Mouse (Mus musculus): ENCODE results near the gene Cenpu.
A peak's percentile ranks its signal among the peaks of the same experiment; 100 is the strongest.

The Cenpu gene

DNA sequence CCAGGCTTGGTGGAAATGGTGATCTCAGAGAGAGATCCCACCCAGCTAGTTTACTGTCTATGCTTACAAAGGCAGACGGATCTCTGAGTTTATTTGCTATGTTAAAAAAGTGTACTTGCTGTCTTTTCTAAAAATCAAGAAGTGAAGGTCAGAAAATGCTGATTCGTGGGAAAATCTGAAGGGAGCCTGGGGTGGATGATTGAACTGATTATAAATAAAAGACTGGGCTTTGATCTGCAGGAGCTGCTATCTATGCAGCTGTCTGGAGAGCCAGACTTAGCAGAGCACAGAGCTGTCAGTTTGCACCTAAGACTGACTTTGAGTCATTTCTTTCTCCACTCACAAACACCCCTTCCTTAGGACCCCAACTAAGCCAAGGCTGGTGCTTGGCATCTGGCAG, 45.6 kb downstream of the Cenpu start:
- no peak for DNase-seq (ENCODE audit: extremely low read depth, insufficient read length, low spot score)

DNA sequence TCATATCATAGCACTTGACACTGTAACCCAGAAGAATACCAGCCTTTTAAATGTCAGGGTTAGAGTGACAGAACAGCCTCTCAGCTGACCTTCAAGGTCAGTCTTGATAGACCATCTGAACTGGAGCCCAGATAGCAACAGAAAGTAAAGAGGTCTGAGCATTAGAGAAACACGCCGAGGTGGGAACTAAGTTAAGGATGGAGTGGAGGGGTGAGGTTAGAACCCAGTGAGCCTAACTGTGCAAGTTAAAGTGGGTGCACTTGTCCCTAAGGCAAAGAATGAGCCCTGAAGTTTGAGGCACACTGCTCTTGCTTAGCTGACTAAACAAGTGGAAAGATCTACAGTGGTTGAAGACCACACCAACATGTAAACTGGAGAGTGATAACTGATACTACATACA, 46.3 kb downstream of the Cenpu start:
- DNase-seq (ENCODE audit: extremely low read depth, insufficient read length, low spot score): no peak

DNA sequence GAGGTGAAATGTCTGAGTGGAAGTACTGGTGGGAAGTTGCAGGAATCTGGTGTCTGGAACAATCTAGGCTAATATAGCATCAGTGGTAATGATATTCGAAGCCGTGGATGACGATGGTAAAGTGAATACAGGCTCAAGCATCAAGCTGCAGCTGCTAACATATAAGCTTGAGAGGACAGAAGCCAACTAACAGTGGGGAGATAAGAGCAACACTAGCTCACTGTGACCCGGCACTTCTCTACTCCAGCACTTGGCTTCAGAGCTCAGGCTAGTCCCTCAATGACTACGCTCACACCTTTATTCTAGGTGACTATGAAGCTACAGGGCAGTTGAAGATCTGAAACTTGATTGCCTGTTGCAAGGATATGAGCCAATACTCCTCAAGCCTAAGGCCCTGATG, 46.9 kb downstream of the Cenpu start:
- DNase-seq (ENCODE audit: extremely low read depth, insufficient read length, low spot score): no peak

DNA sequence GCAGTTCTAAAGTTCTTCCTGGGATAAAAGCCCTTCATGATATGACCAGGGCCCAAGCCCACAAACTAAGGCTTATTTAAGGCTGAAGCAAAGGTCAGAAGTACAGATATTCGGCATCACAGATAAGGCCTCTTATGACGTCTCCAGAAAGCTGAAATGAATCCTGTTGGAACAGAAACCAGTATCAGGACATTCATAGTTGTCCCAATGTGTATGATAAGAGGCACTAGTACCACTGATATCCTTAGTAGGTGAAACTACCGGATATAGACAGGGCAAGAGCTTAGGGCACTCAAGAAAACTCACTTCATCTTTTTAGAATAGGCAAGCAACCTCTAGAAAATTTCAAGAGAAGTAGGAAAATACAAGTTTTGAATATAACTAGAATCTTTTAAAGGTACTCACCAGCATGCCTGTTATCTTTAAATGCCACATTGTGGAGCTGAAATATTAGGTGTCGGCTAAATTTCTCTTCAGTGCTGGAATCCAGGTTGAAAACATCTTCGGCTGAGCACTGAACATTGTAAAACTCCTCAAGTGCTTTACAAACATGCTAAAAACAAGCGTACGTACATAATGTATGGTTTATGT, 47.6 kb downstream of the Cenpu start:
- no peak for DNase-seq (ENCODE audit: extremely low read depth, insufficient read length, low spot score)

DNA sequence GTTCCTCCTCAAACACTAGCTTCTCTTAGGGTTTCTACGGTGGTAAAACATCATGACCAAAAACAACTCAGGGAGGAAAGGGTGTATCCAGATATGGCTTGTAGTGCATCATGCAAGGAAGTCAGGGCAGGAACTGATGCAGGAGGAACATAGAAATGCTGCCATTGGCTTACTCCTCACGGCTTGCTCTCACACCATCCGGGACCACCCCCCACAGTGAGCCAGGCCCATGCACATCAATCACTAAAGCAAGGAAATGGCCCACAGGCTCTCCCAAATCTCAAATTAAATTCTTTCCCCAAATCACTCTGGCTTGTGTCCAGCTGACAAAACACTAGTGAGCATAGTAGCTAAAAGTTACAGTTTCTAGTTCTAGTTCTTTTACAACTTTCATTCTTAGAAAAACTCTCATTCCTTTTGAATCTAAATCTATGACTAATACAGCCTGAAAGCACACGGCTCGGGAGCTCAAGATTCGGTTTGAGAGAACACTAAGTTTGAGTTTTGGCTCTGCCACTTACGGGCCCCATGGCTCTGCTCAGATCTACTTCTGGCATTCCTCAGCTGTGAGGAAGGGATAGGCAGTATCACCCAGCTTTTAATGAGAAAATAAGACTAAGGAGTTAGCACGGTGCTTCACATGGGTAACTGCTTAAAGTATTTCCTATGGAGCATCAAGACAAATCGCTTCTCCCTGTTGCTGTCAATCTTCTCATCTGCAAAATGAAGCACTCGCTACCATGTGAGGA, 49.3 kb downstream of the Cenpu start:
- DNase-seq (ENCODE audit: extremely low read depth, insufficient read length, low spot score): no peak

DNA sequence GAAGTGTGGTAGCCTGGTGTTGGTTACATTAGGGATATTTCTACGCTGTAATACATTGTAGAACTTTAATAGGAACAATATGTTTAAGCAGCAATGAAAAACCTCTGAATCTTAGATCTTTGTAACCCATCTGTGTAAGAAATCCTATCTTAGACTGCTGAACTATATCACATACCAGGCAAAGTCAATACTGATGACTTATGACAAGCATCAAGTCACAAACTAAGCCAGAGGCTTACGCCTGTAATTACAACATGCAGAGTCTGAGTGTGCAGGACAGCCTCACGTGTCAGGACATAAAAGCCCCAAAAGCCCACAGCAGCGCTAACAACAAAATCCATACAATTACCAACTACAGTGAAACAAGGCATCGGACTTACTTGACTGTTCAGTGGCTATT, 51.8 kb downstream of the Cenpu start:
- DNase-seq (ENCODE audit: extremely low read depth, insufficient read length, low spot score): no peak

DNA sequence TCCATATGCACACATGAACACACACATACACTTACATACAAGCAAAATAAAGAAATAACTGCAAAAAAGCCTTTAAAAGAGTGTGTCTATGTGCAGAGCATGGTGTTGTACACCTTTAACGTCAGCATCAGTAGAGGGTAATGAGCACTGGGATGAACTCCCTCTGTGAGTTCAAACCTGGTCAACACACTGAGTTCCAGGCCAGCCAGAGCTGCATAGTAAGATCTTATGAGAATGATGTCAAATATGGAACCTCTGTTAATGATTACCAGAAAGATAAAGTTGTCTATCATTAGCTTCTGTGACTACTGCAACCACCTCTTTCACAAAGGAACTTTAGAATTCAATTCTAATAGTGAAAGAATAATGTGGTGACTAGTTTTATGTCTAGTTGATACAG, 55.1 kb downstream of the Cenpu start:
- no peak for DNase-seq (ENCODE audit: extremely low read depth, insufficient read length, low spot score)

DNA sequence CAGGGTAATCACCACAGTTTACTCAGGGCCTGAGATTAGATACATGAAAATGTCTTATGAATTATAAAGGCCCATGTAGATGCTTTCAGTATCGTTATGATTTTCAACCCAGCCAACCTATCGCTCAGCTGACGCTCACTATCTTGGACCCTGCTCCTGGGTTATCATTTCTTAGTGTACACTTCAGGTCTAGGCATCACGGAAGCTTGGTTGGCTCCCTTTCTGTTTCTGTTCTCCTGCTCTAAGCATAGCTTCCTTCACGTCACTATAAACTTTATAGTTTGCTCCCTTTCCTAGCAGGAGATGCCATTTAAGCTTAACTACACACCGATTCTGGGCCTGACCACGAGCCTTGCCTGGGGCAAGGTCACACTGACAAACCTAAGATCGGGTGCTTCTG, 59.7 kb downstream of the Cenpu start:
- no peak for DNase-seq (ENCODE audit: extremely low read depth, insufficient read length, low spot score)

DNA sequence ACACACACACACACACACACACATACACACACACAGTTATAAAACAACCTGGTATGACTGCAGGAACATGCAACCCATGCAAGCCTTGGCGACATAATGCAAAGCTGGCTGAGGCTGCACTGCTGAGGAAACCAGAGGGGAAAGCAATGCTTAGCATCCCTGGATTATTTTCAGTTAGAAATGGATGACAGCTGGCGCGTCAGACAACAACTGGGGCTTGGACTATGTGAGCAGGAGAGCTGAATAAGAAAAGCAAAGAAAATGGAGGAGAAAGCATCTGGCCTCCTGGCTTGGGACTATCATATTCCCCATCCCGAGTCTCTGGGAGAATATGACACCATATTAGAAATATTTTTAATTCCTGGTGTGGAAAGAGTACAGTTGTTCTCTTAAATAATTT, 61.1 kb downstream of the Cenpu start:
- DNase-seq (ENCODE audit: extremely low read depth, insufficient read length, low spot score): no peak

DNA sequence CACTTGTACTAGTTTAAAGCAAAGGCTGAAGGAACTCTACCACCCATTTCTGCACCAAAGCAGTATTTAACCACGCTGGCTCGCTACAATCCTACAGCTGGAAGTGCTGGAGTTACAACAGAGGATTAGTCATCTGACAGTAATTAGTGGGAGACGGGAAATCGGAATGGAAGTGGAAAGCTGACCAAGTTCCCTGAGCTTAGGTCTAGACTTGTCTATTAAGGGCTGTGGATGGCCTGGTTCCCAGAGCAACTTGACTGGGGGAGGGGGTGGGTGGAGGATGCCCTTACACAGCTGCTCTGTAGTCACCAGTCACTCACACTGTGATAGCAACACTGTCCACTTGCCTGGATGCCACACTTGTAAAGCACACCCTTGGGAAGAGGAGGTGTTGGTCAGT, 61.5 kb downstream of the Cenpu start:
- peak; percentile 56 for DNase-seq (ENCODE audit: extremely low read depth, insufficient read length, low spot score)

DNA sequence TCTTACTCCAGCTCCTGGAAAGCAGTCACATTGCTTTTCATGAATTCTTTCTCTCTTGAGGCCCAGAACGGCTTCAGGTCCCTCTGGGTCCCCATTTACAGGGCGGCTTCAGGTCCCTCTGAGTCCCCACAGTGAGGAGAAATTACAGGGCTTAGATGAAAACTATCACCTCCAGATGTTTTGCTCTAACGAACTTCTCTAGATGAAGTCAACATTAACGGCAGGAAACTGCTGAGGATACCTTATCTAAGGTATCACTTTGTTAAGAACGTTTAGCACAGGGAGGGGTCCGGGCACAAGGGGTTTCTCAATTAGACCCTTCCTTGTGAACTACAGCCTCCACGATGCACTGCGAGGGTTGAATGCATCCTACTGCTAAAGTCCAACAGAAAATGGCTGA, 64.1 kb downstream of the Cenpu start:
- no peak for DNase-seq (ENCODE audit: extremely low read depth, insufficient read length, low spot score)

DNA sequence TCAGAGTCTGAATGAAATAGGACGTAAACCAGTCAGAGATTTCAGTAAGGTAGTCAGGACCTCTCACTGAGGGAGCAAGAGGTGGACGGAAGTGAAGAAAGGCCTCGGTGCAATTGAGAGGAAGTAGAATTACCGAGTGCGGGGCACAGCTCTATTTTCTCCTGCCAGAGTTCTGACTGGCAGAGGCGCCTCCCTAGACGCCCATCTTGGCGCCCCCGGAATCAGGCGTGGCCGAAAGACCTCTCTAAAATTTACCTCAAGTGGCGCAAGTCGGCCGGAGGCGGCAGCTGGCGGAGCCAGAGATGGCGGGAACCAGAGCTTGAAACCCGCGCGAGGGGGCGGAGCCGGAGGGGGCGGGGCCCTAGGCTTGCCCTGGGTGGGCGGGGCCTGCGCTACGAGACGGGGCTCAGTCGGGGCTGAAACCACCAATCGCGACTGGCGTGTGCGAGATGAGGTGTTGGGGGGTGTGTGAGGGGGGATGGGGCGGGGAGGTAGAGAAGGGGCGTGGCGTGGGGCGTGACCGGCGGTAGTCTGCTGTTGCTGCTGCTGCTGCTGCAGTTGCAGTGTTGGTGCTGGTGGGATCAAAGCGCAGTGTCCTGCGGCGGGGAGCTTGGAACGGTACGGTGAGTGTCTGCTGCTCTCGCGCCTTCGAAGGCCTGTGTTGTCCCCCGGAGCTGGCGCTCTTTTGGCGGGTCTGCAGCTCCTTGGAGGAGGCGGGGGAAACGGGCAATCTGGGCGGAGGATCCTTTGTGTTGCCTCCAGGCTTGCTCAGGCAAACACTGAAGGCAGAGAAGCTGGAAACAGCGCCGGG, 65.3 kb downstream of the Cenpu start, which contains the start of the genes Primpol and Casp3:
TSS of gene Primpol (minus strand) at position 334 of the 811 bp plus-strand sequence.
TSS of gene Casp3 (plus strand) at position 413 of the 811 bp plus-strand sequence.
- peak; percentile 99 for DNase-seq (ENCODE audit: extremely low read depth, insufficient read length, low spot score)

DNA sequence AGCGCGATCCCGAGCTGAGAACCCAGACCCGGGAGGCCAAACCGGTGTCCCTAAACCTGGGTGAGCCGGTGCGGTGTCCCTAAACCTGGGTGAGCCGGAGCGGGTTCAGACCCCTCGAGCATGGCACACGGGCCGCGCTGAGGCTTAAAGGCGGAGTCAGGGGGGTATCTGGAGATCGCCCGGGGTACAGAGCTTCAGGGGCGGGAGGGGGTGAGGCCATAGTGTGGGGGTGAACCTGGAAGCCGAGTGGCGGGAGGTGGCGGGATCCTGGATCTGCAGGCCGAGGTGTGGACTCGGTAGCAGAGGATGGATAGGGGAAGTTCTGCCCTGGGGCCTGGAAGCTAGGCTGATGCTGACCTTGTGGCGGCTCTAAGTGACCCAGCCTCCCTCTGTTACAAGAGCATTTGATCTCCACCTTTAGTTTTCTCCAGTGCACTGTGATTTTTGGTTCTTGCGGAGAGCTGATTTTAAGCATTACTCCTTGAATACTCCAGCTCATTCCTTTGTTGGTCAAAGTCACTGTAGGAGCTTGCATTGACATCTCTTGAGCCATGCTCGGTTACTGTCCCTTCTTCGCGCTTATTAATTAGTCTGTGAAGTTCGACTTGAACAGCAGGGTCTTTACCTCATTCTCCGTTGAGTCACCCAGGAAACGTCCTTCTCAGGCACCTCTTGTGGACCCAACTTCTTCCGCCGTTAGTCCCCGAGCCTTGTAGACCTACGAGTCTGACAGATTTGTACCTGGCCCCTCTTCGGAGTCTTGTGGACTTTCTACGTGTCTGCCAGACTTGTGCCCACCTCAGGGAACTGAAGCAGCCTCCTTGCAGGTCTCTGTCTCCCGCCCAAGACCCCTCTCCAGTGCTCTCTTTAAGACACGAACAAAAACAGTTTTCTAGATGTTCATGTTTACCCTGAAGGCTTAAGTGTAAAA, 66.1 kb downstream of the Cenpu start:
- peak; percentile 20 for DNase-seq (ENCODE audit: extremely low read depth, insufficient read length, low spot score)

DNA sequence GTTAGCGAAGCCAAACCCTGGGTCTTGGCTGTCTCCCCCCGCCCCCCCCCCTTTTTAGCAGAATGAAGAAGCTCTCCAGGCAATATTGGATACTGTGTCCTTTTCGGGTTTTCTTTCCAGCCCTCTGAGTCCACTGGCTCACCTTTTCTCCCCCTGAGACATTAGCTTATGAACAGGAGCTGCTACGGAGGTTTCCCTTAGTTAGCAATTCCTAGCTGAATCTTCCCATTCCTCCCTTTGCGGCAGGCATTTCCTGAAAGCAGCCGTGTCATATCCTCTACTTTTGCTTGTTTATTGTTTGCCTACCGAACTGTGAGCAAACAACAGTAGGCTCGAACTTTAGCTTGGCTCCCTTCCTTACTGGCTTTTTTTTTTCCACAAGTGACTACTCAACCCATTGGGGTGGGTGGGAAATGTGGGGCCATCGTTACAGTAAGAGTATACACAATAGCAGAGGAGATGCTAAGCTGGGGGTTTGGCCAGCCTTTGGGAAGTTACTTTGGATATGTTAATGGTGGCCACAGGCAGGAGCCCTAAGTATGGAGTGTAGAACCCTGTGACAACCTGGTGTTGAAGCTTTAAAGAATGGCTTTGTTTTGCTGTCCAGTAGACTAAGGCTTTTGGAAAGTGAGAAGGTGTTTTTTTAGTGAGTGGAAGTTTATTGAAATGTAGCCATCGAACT, 67.0 kb downstream of the Cenpu start:
- no peak for DNase-seq (ENCODE audit: extremely low read depth, insufficient read length, low spot score)

DNA sequence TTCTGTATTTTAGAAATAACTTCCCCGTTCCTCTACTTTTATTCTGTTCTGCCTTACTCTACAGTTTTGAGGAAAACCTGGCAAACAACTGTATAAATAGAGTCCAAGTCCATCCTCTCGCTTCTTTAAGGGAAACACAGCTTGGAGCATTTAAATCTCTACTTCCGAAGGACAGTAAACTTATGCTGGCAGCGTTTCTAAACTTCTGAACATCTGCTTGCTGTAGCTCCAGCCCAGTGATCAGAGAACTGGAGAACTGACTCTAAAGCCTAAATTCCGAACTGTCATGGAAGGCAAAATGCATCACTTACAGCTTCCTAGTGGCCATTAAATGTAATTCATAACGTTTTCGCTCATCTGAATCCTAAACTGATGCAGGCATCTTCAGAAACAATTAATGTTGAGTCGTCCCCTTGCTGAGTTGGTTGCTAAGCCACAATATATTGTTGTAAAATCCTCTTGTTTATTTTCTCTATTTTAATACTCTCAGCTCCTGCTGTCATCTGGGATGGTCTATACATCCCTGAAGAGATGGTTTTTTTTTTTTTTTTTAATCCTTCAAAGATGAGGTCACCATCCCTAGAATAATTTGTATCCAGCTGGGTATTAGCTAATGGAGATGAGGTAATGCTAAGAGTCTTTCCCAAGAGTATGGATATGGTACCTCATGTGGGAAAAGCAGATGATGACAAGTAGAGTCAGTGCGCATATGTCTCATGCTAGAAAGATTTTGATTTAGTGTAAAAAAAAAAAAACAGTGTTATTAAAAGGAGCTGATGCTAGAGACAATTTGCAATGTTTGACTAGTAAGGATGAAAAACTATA, 70.8 kb downstream of the Cenpu start:
- DNase-seq (ENCODE audit: extremely low read depth, insufficient read length, low spot score): no peak

DNA sequence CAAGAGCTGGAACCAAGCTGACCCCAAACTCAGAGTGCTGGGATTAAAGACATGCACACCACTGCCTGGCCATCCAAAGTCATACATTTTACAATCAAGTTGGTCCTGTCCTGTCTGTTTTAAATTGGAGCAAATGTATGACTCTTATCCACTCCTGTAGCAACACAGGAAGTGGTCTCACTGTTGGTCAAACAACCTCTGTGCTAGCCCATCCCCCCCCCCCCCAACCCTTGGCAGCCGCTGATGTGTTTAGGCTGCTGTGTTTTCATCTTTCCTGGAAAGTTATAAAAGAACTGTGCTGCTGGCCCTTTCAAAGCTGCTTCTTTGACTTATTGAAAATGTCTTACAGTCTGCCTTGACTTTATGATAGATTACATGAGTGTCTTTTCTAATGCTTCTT, 73.3 kb downstream of the Cenpu start:
- DNase-seq (ENCODE audit: extremely low read depth, insufficient read length, low spot score): peak; percentile 15

DNA sequence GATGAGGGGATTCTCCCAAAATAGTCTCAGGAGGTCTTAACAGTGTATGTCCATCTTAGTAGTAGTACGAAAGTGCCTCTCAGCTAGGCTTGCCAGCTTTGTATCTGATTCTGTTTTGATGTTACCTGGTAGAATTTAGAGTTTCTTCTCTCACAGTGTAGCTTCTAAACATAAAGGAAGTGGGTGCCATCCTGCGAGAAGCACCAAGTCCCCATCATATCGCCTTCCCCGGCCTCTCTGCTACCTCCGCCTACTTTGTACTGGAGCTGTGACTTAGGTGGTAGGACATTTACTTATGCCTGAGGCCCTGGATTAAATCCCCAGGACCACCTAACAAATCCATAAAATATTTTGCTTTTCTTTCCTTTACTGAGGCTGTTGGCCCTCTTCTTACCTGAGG, 74.8 kb downstream of the Cenpu start:
- DNase-seq (ENCODE audit: extremely low read depth, insufficient read length, low spot score): no peak

DNA sequence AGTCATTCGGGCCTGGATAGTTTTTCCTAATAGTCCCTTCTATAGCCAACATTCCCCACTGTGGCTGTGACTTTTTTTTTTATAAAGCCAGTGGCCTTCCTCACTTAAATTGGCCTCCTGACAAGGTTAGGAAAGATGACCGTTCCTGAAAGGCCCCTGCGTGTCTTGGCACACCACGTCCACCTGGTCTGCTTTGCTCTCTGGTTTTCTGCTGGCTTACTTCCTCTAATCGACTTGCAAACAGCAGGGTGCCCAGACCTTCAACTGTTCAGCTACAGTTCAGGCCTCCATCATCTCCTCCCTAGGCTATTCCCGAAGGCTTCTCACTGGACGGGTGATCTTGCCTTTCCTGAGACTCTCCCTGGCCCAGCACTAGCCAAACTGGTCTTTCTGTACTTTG, 76.1 kb downstream of the Cenpu start:
- no peak for DNase-seq (ENCODE audit: extremely low read depth, insufficient read length, low spot score)

DNA sequence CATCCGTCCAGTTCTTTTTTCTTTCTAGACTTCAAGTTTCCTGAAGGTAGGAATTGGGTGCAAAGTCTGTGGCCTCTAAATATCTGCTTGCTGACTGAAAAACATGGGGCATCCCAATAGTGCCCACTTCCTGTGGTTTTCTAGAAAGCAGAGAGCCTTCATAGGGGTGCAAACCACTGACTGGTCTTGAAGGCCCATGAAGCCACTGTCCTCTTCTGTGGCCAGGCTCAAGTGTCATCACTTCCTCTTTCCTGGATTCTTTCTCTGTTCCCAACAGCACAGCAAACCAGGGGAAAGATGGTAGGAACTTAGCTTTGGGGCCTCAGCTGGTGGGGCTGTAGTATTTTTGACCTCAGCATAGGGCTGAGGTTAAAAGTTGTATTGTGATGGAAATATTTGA, 76.8 kb downstream of the Cenpu start:
- DNase-seq (ENCODE audit: extremely low read depth, insufficient read length, low spot score): no peak
